Mouse (Mus musculus): Measurements from ENCODE around the gene Cabp7.

DNA sequence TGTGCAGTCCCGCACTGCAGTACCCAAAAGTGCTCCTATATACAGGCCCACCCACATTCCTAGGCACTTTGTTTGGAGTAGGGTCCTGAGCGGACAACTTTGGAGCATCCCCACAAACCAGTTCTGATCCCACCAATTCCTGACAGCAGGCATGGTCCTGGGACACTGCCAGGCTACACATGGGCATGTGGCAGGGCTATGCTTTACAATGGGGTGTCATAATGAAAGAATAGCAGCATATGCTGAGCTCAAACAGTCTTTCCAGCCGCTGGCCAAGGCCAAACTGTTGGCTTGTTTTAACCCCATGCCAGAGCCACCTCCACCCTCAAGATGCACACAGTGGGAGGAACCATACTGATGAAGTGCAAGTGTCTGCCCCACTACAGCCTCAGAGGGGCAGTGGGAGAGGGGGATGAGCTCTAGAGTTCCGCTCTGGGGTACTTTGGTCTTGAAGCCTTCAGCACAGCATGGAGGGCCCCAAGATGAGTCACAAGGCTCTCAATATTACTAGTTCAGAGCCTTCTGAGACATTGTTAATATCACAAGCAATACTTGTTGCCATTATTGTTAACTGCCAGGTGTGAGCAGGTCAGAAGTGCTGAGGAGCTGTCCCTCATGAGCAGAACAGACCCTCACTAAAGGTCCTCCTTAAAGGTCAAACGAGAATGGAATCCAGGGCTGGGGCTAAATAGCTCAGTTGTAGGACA is 29.9 kb downstream of the Cabp7 start:
- TF ChIP-seq CTCF (conservative IDR thresholded peaks at IDR 0.05; ENCODE audit: insufficient read depth, insufficient read length, low read depth, low read length): no peak
- TF ChIP-seq POLR2A (IDR thresholded peaks at IDR 0.05; ENCODE audit: low read depth, low read length): no peak
